Mouse (Mus musculus) midbrain, postnatal 0 days (tissue): ENCODE measurements around the gene Harbi1. TPM values are rescaled to one million over a fixed set of nuclear protein-coding genes. Genes with fewer than 3 reads are reported as not detected.

ENCODE experiments used
- ATAC-seq: fragments of 200-750 bp; cut with Nextera tagmentation; 2 replicates; pipeline ENCODE4 v1.8.0; 2017; ENCODE audit warnings: moderate number of reproducible peaks, mild to moderate bottlenecking, moderate TSS enrichment, moderate library complexity; ENCODE audit not compliant: low FRiP score
- DNase-seq: peaks from one replicate; pipeline ENCODE4 v3.0.0-alpha.2; 2015; ENCODE audit warnings: low spot score
- H3K27ac ChIP-seq: fragments of 300-500 bp; sonication (generic); 2 replicates; pipeline ENCODE4 v1.5.1; 2014; ENCODE audit warnings: low read depth, mild to moderate bottlenecking, low read length, mixed read lengths
- H3K27me3 ChIP-seq: fragments of 300-500 bp; sonication (generic); 2 replicates; pipeline ENCODE4 v1.6.1; 2014; ENCODE audit warnings: low read length, control low read depth, mixed read lengths; ENCODE audit not compliant: insufficient read depth
- H3K36me3 ChIP-seq: fragments of 300-500 bp; sonication (generic); 2 replicates; pipeline ENCODE4 v1.6.1; 2014; ENCODE audit warnings: low read length, control low read depth, mixed read lengths; ENCODE audit not compliant: insufficient read depth
- H3K4me1 ChIP-seq: fragments of 300-500 bp; sonication (generic); 2 replicates; pipeline ENCODE4 v1.6.1; 2014; ENCODE audit warnings: mild to moderate bottlenecking, control low read depth, antibody characterized with exemption, low read length, mixed read lengths; ENCODE audit not compliant: insufficient read depth
- H3K4me2 ChIP-seq: fragments of 300-500 bp; sonication (generic); 2 replicates; pipeline ENCODE4 v1.6.1; 2014; ENCODE audit warnings: low read depth, mild to moderate bottlenecking, low read length, mixed read lengths; ENCODE audit not compliant: poor library complexity, severe bottlenecking
- H3K4me3 ChIP-seq: fragments of 300-500 bp; sonication (generic); 2 replicates; pipeline ENCODE4 v1.5.1; 2014; ENCODE audit warnings: low read depth, mild to moderate bottlenecking, low read length, moderate library complexity
- H3K9ac ChIP-seq: fragments of 300-500 bp; sonication (generic); replicated peaks from 2 replicates; pipeline ENCODE4 v1.6.1; 2014; ENCODE audit warnings: mild to moderate bottlenecking, low read length, moderate library complexity, mixed read lengths; ENCODE audit not compliant: poor library complexity, severe bottlenecking
- H3K9me3 ChIP-seq: fragments of 300-500 bp; sonication (generic); 2 replicates; pipeline ENCODE4 v1.6.1; 2016; ENCODE audit warnings: low read length, control low read depth
- CTCF ChIP-seq: IDR thresholded peaks from 2 replicates; pipeline ENCODE4 v1.5.1; 2016; ENCODE audit warnings: antibody characterized with exemption, mild to moderate bottlenecking
- WGBS: fragments of 180-500 bp; shearing (Covaris S2); extraction: QIAGEN DNeasy Blood & Tissue Kit; methylation state at CpG from one replicate; pipeline ENCODE4 v1.1.7; 2014; 5-methylcytosine and 5-hydroxymethylcytosine counted together
- polyA plus RNA-seq: library from polyadenylated mRNA; unstranded; fragments of >200 nt; fragmentation: Nextera tagmentation; extraction: Ambion mirVana; gene quantifications from 2 replicates; pipeline ENCODE4 v1.2.1, GENCODE M21; 2015
- total RNA-seq: library from RNA; depleted of rRNA; stranded (reverse); fragments of >200 nt; gene quantifications from 2 replicates; pipeline ENCODE4 v1.2.3, GENCODE M21; 2014

Harbi1 gene
- total and polyA plus RNA-seq, 2 experiments from 2014 or later, result 11.7 to 12.3 TPM

DNA sequence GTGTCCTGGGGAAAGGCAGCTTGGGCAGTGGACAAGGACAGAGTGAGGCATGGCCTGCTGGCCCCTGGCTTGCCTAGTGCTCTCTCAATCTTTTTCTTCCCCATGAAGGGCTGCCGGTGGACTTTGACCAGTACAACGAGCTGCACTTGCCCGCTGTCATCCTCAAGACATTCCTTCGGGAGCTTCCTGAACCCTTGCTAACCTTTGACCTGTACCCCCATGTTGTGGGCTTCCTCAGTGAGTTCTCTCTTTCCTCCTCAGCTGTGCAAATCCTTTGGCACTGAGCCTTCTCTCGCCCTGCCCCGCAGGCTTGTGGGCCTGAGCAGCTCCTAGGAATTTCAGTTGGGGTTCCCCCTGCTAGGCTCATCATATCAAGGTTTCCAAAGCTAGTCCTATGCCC is 40.6 kb upstream of the Harbi1 start:
- ATAC-seq (no peak), DNase-seq (no peak)
- TF ChIP-seq CTCF, result no peak
- Histone ChIP-seq H3K4me3 (no peak overlapping the region), H3K27ac (no peak overlapping the region), H3K9ac (no peak overlapping the region), H3K4me2 (no peak overlapping the region), H3K9me3 (no peaks in the 10 kb centered on the region), H3K36me3 (peaks cover 67% of the 10 kb centered on the region), H3K27me3 (no peaks in the 10 kb centered on the region), H3K4me1 (no peaks in the 10 kb centered on the region)
- 95% methylated on average over 6 of the region's 6 CpGs for WGBS

DNA sequence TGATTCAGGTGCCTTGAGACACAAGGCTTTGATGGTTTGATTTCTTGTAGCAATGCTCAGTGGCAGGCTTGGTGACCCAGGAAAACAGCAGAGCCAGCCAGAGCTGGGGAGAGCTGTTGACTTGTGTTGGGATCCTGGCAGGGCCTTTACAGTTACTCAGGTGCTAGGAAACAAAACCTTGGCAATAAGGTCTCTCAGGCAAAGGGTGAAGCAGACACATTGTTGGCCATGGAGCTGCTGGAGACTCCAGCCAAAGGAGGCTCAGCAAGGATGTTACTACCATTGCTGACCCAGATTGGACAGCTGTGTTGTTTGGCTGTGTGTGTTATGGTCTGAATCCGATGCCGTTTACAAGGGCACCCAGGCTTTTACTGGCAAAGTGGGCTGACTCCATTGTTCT is 37.1 kb upstream of the Harbi1 start:
- Histone ChIP-seq H3K36me3 (peaks cover 75% of the 10 kb centered on the region), H3K4me1 (no peaks in the 10 kb centered on the region), H3K27ac (no peak overlapping the region), H3K27me3 (no peaks in the 10 kb centered on the region), H3K4me3 (no peak overlapping the region), H3K9me3 (no peaks in the 10 kb centered on the region), H3K4me2 (no peak overlapping the region), H3K9ac (no peak overlapping the region)
- WGBS, result 91% methylated on average over 2 of the region's 2 CpGs
- no peak for DNase-seq
- no peak for TF ChIP-seq CTCF
- ATAC-seq, result no peak

DNA sequence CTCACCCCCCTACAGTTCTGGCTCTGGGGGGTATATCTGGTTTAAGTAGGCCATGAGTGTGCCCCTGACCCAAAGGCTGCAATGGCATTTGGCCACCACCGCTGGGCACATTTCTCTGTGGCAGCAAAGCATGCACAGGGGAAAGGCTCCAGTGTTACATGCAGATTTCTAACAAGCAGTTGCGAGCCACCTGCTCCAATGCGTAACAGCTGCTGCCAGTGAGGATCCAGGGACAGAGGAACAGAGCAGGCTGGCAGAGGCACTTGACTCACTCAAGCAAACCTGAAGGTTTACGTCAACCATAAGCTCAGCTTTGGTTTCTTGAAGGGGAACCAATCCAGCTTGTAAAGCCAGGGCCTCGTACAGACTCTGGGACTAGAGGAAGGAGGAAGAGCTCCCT is 35.8 kb upstream of the Harbi1 start:
- DNase-seq (no peak), ATAC-seq (no peak)
- Histone ChIP-seq H3K27ac (no peak overlapping the region), H3K4me1 (no peaks in the 10 kb centered on the region), H3K9me3 (no peaks in the 10 kb centered on the region), H3K4me2 (no peak overlapping the region), H3K27me3 (no peaks in the 10 kb centered on the region), H3K4me3 (no peak overlapping the region), H3K9ac (no peak overlapping the region), H3K36me3 (peaks cover 67% of the 10 kb centered on the region)
- WGBS, result 87% methylated on average over 5 of the region's 5 CpGs
- TF ChIP-seq CTCF, result no peak

DNA sequence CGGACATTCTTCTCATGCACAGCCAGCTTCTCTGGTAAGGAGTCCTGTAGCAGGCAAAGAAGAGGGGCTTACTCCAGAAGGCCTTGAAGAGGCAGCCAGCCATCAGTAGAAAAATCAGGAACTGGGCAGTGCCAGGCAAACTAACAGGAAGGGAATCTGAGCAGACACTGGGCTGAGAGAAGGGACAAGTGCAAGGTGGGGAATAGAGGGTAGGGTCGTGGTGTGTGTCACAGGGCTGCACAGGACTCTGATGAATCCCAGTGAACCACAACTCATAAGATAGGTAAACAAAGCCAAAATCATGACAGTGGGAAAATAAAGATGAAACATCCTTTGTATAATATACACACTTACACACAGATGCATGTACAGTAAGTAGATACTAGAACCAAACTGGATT is 34.2 kb upstream of the Harbi1 start:
- Histone ChIP-seq H3K36me3 (peaks cover 67% of the 10 kb centered on the region), H3K4me2 (no peak overlapping the region), H3K4me1 (no peaks in the 10 kb centered on the region), H3K4me3 (no peak overlapping the region), H3K9me3 (no peaks in the 10 kb centered on the region), H3K9ac (no peak overlapping the region), H3K27ac (no peak overlapping the region), H3K27me3 (no peaks in the 10 kb centered on the region)
- no peak for ATAC-seq
- WGBS, result 82% methylated on average over 2 of the region's 2 CpGs
- DNase-seq, result no peak
- TF ChIP-seq CTCF, result no peak

DNA sequence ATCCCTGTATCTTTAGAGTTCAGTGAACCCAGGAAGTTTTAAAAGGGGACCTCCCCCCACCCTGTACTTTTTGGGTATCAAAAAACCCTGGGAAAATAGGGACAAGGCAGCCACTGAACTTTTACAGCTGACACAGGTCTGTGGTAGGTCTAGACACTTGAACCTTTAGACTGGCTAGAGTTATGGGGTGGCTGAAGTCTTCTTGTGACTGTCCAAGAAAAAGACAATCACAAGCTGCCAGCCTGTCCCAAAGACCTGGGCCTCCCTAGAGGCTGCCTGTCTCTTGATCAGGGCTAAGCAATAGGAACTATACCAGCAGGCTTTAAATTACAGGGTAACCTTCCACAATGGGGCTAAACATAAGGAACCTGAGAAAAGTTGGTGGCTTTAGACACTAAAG is 33.7 kb upstream of the Harbi1 start:
- H3K27ac ChIP-seq, result no peak overlapping the region
- no peak overlapping the region for H3K9ac ChIP-seq
- no peak for TF ChIP-seq CTCF
- no peaks in the 10 kb centered on the region for H3K9me3 ChIP-seq
- H3K36me3 ChIP-seq, result peaks cover 72% of the 10 kb centered on the region
- no peak for ATAC-seq
- no peak overlapping the region for H3K4me3 ChIP-seq
- no peaks in the 10 kb centered on the region for H3K4me1 ChIP-seq
- no peaks in the 10 kb centered on the region for H3K27me3 ChIP-seq
- no peak for DNase-seq
- no peak overlapping the region for H3K4me2 ChIP-seq

DNA sequence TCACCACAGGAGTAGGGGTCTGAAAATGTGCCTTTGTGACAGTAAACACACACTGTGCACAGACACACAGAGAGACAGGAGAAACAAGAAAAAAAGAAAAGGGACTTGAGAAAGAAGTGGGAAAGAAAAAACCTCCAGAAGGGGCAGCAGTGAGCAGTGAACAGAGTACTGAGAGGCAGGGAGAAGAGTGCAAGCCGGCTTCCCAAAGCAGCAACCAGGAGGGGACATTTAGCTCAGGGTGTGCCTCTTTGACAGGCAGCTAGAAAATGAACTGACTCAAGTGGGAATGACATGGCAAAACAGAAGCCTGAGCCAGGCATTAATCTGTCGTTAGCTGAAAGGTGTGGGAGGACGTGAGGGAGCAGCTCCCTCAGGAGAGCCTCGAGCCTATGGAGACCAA is 27.8 kb upstream of the Harbi1 start:
- 54% methylated on average over 4 of the region's 4 CpGs for WGBS
- Histone ChIP-seq H3K4me2 (no peak overlapping the region), H3K36me3 (peaks cover 58% of the 10 kb centered on the region), H3K9ac (no peak overlapping the region), H3K4me1 (no peaks in the 10 kb centered on the region), H3K27me3 (no peaks in the 10 kb centered on the region), H3K4me3 (no peak overlapping the region), H3K27ac (no peak overlapping the region), H3K9me3 (no peaks in the 10 kb centered on the region)
- peak; percentile 77 for TF ChIP-seq CTCF
- peak; percentile 66 for DNase-seq
- no peak for ATAC-seq

DNA sequence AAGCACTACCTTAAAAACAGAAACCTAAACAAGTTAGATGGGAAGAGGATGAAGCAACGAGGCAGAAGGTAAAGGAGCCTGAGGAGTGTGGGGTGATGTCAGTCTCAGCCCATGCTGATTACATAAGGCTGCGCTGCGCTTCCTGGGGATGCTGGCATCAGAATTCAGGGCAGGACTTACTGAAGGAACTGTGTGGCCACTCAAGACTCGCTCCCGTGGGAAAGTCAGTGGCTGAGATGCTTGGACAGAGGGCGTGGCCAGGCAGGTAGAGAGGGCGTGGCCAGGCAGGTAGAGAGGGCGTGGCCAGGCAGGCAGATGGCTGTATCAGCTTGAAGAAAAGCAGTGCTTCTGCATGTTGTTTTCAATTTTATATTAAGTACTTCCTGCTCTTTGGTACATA is 26.7 kb upstream of the Harbi1 start:
- Histone ChIP-seq H3K9me3 (no peaks in the 10 kb centered on the region), H3K4me3 (no peak overlapping the region), H3K36me3 (peaks cover 57% of the 10 kb centered on the region), H3K27ac (no peak overlapping the region), H3K4me1 (no peaks in the 10 kb centered on the region), H3K27me3 (no peaks in the 10 kb centered on the region), H3K9ac (no peak overlapping the region), H3K4me2 (no peak overlapping the region)
- TF ChIP-seq CTCF, result no peak
- ATAC-seq (no peak), DNase-seq (no peak)
- 76% methylated on average over 8 of the region's 8 CpGs for WGBS
